Mouse (Mus musculus): ENCODE data around the gene Lama5. TPM values are rescaled to one million over a fixed set of nuclear protein-coding genes. Genes with fewer than 3 reads are reported as not detected.

The Lama5 gene
- polyA plus RNA-seq, 1 experiment from 2014 or later, result 3.5 TPM

GRCm38 (mm10) chr2:180208976-180209375 is 16.7 kb downstream of the Lama5 start:
- WGBS, result 81% methylated on average over 1 of the region's 1 CpGs
- Histone ChIP-seq H3K4me3 (ENCODE audit: low read length) (no peak overlapping the region), H3K9me3 (ENCODE audit: control insufficient read depth, low read length) (no peaks in the 10 kb centered on the region), H3K4me2 (ENCODE audit: low read length) (no peak overlapping the region), H3K27me3 (replicated peaks; ENCODE audit: control insufficient read depth, insufficient read depth, low read length) (no peaks in the 10 kb centered on the region), H3K27ac (ENCODE audit: low read depth, low read length) (no peak overlapping the region), H3K36me3 (ENCODE audit: control insufficient read depth, insufficient read depth, low read length) (no peaks in the 10 kb centered on the region), H3K9ac (ENCODE audit: low read depth, low read length) (no peak overlapping the region), H3K4me1 (ENCODE audit: control insufficient read depth, insufficient read depth, low read depth, low read length) (peaks cover 8% of the 10 kb centered on the region)
- no peak for ATAC-seq

GRCm38 (mm10) chr2:180207840-180208239 is 17.8 kb downstream of the Lama5 start:
- H3K4me3 ChIP-seq (ENCODE audit: low read length), result no peak overlapping the region
- no peak overlapping the region for H3K9ac ChIP-seq (ENCODE audit: low read depth, low read length)
- H3K27me3 ChIP-seq (replicated peaks; ENCODE audit: control insufficient read depth, insufficient read depth, low read length), result no peaks in the 10 kb centered on the region
- peaks cover 8% of the 10 kb centered on the region for H3K4me1 ChIP-seq (ENCODE audit: control insufficient read depth, insufficient read depth, low read depth, low read length)
- H3K9me3 ChIP-seq (ENCODE audit: control insufficient read depth, low read length), result no peaks in the 10 kb centered on the region
- H3K36me3 ChIP-seq (ENCODE audit: control insufficient read depth, insufficient read depth, low read length), result no peaks in the 10 kb centered on the region
- H3K27ac ChIP-seq (ENCODE audit: low read depth, low read length), result no peak overlapping the region
- 51% methylated on average over 7 of the region's 7 CpGs for WGBS
- peak; percentile 46; the same call in 1 of the 2 replicates for ATAC-seq
- H3K4me2 ChIP-seq (ENCODE audit: low read length), result no peak overlapping the region

- Histone ChIP-seq H3K27me3 (replicated peaks; ENCODE audit: control insufficient read depth, insufficient read depth, low read length) (no peaks in the 10 kb centered on the region), H3K4me2 (ENCODE audit: low read length) (no peak overlapping the region), H3K4me1 (ENCODE audit: control insufficient read depth, insufficient read depth, low read depth, low read length) (peaks cover 8% of the 10 kb centered on the region), H3K36me3 (ENCODE audit: control insufficient read depth, insufficient read depth, low read length) (no peaks in the 10 kb centered on the region), H3K4me3 (ENCODE audit: low read length) (no peak overlapping the region), H3K9ac (ENCODE audit: low read depth, low read length) (0 out of 2 replicates have a peak overlapping the region, but pooled peaks have one; percentile 32), H3K9me3 (ENCODE audit: control insufficient read depth, low read length) (no peaks in the 10 kb centered on the region), H3K27ac (ENCODE audit: low read depth, low read length) (peak overlapping the region; percentile 52)
- 58% methylated on average over 2 of the region's 2 CpGs for WGBS
- ATAC-seq, result 0 out of 2 replicates have a peak, but pooled peaks have one; percentile 10
Measured at GRCm38 (mm10) chr2:180205956-180206280, 19.7 kb downstream of the Lama5 start.

- no peak overlapping the region for H3K4me3 ChIP-seq (ENCODE audit: low read length)
- no peak overlapping the region for H3K4me2 ChIP-seq (ENCODE audit: low read length)
- no peaks in the 10 kb centered on the region for H3K27me3 ChIP-seq (replicated peaks; ENCODE audit: control insufficient read depth, insufficient read depth, low read length)
- H3K9me3 ChIP-seq (ENCODE audit: control insufficient read depth, low read length), result no peaks in the 10 kb centered on the region
- ATAC-seq, result peak; percentile 55
- peaks cover 8% of the 10 kb centered on the region for H3K4me1 ChIP-seq (ENCODE audit: control insufficient read depth, insufficient read depth, low read depth, low read length)
- WGBS, result 56% methylated on average over 12 of the region's 12 CpGs
- H3K36me3 ChIP-seq (ENCODE audit: control insufficient read depth, insufficient read depth, low read length), result no peaks in the 10 kb centered on the region
- no peak overlapping the region for H3K9ac ChIP-seq (ENCODE audit: low read depth, low read length)
- peak overlapping the region; percentile 52 for H3K27ac ChIP-seq (ENCODE audit: low read depth, low read length)
Measured at GRCm38 (mm10) chr2:180205083-180205955, 20.3 kb downstream of the Lama5 start.

GRCm38 (mm10) chr2:180204501-180204900 is 21.2 kb downstream of the Lama5 start:
- no peak for ATAC-seq
- no peak overlapping the region for H3K9ac ChIP-seq (ENCODE audit: low read depth, low read length)
- H3K27me3 ChIP-seq (replicated peaks; ENCODE audit: control insufficient read depth, insufficient read depth, low read length), result no peaks in the 10 kb centered on the region
- no peaks in the 10 kb centered on the region for H3K36me3 ChIP-seq (ENCODE audit: control insufficient read depth, insufficient read depth, low read length)
- H3K27ac ChIP-seq (ENCODE audit: low read depth, low read length), result peak overlapping the region; percentile 10; the same call in 1 of the 2 replicates
- WGBS, result 85% methylated on average over 9 of the region's 9 CpGs
- no peak overlapping the region for H3K4me3 ChIP-seq (ENCODE audit: low read length)
- no peaks in the 10 kb centered on the region for H3K9me3 ChIP-seq (ENCODE audit: control insufficient read depth, low read length)
- no peak overlapping the region for H3K4me2 ChIP-seq (ENCODE audit: low read length)
- peaks cover 8% of the 10 kb centered on the region for H3K4me1 ChIP-seq (ENCODE audit: control insufficient read depth, insufficient read depth, low read depth, low read length)

- H3K4me1 ChIP-seq (ENCODE audit: control insufficient read depth, insufficient read depth, low read depth, low read length), result peaks cover 8% of the 10 kb centered on the region
- 61% methylated on average over 10 of the region's 10 CpGs for whole genome bisulfite sequencing
Measured at GRCm38 (mm10) chr2:180202805-180203204, 22.9 kb downstream of the Lama5 start.

GRCm38 (mm10) chr2:180202263-180202662 is 23.4 kb downstream of the Lama5 start:
- Histone ChIP-seq H3K9me3 (ENCODE audit: control insufficient read depth, low read length) (no peaks in the 10 kb centered on the region), H3K4me1 (ENCODE audit: control insufficient read depth, insufficient read depth, low read depth, low read length) (peaks cover 8% of the 10 kb centered on the region), H3K4me3 (ENCODE audit: low read length) (no peak overlapping the region), H3K4me2 (ENCODE audit: low read length) (no peak overlapping the region), H3K27me3 (replicated peaks; ENCODE audit: control insufficient read depth, insufficient read depth, low read length) (no peaks in the 10 kb centered on the region), H3K27ac (ENCODE audit: low read depth, low read length) (no peak overlapping the region), H3K36me3 (ENCODE audit: control insufficient read depth, insufficient read depth, low read length) (no peaks in the 10 kb centered on the region), H3K9ac (ENCODE audit: low read depth, low read length) (no peak overlapping the region)
- ATAC-seq, result no peak
- 86% methylated on average over 14 of the region's 14 CpGs for WGBS

More at GRCm38 (mm10) chr2:180202805-180203204, 22.9 kb downstream of the Lama5 start:
- H3K4me2 ChIP-seq (ENCODE audit: low read length), result no peak overlapping the region
- H3K9me3 ChIP-seq (ENCODE audit: control insufficient read depth, low read length), result no peaks in the 10 kb centered on the region
- no peak for ATAC-seq
- no peak overlapping the region for H3K27ac ChIP-seq (ENCODE audit: low read depth, low read length)
- no peaks in the 10 kb centered on the region for H3K27me3 ChIP-seq (replicated peaks; ENCODE audit: control insufficient read depth, insufficient read depth, low read length)
- no peaks in the 10 kb centered on the region for H3K36me3 ChIP-seq (ENCODE audit: control insufficient read depth, insufficient read depth, low read length)
- H3K4me3 ChIP-seq (ENCODE audit: low read length), result no peak overlapping the region
- H3K9ac ChIP-seq (ENCODE audit: low read depth, low read length), result no peak overlapping the region

GRCm38 (mm10) chr2:180201303-180201702 is 24.4 kb downstream of the Lama5 start:
- H3K4me1 ChIP-seq (ENCODE audit: control insufficient read depth, insufficient read depth, low read depth, low read length), result peaks cover 8% of the 10 kb centered on the region
- H3K36me3 ChIP-seq (ENCODE audit: control insufficient read depth, insufficient read depth, low read length), result no peaks in the 10 kb centered on the region
- no peak overlapping the region for H3K4me2 ChIP-seq (ENCODE audit: low read length)
- H3K27ac ChIP-seq (ENCODE audit: low read depth, low read length), result no peak overlapping the region
- WGBS, result 75% methylated on average over 9 of the region's 9 CpGs
- ATAC-seq, result no peak
- H3K9ac ChIP-seq (ENCODE audit: low read depth, low read length), result no peak overlapping the region
- H3K4me3 ChIP-seq (ENCODE audit: low read length), result no peak overlapping the region
- no peaks in the 10 kb centered on the region for H3K27me3 ChIP-seq (replicated peaks; ENCODE audit: control insufficient read depth, insufficient read depth, low read length)
- no peaks in the 10 kb centered on the region for H3K9me3 ChIP-seq (ENCODE audit: control insufficient read depth, low read length)

- Histone ChIP-seq H3K9me3 (ENCODE audit: control insufficient read depth, low read length) (no peaks in the 10 kb centered on the region), H3K36me3 (ENCODE audit: control insufficient read depth, insufficient read depth, low read length) (no peaks in the 10 kb centered on the region), H3K9ac (ENCODE audit: low read depth, low read length) (no peak overlapping the region), H3K27ac (ENCODE audit: low read depth, low read length) (no peak overlapping the region), H3K4me2 (ENCODE audit: low read length) (no peak overlapping the region), H3K4me1 (ENCODE audit: control insufficient read depth, insufficient read depth, low read depth, low read length) (peaks cover 3% of the 10 kb centered on the region; the same call in 1 of the 2 replicates), H3K4me3 (ENCODE audit: low read length) (no peak overlapping the region), H3K27me3 (replicated peaks; ENCODE audit: control insufficient read depth, insufficient read depth, low read length) (no peaks in the 10 kb centered on the region)
- WGBS, result 32% methylated on average over 11 of the region's 11 CpGs
- no peak for ATAC-seq
Measured at GRCm38 (mm10) chr2:180200681-180201080, 25.0 kb downstream of the Lama5 start.

Data from hindbrain, embryonic 16.5 days (tissue).